Mouse (Mus musculus) bone marrow, adult 2 months (tissue): ENCODE data around the gene Klhl22.

Experiments
- CTCF ChIP-seq: fragments of 200-500 bp; IDR thresholded peaks from 2 replicates; pipeline ENCODE4 v1.5.1; 2011; ENCODE audit warnings: low read length, control low read depth; ENCODE audit not compliant: control insufficient read depth, insufficient read depth
- POLR2A ChIP-seq: fragments of 200-500 bp; IDR thresholded peaks from 2 replicates; pipeline ENCODE4 v1.6.1; 2011; ENCODE audit warnings: low read depth, mild to moderate bottlenecking, control low read depth, low read length, borderline replicate concordance; ENCODE audit not compliant: control insufficient read depth

- no peak for TF ChIP-seq POLR2A
- no peak for TF ChIP-seq CTCF
These were observed 43.0 kb downstream of the Klhl22 start for GRCm38 (mm10) chr16:17802456-17802838.
